Mouse (Mus musculus): ENCODE data around the gene Atrnl1. TPM values are rescaled to one million over a fixed set of nuclear protein-coding genes. Genes with fewer than 3 reads are reported as not detected.
A peak's percentile ranks its signal among the peaks of the same experiment; 100 is the strongest.

Gene Atrnl1
- polyA plus RNA-seq, 1 experiment from 2014 or later, result 6.9 TPM

DNA sequence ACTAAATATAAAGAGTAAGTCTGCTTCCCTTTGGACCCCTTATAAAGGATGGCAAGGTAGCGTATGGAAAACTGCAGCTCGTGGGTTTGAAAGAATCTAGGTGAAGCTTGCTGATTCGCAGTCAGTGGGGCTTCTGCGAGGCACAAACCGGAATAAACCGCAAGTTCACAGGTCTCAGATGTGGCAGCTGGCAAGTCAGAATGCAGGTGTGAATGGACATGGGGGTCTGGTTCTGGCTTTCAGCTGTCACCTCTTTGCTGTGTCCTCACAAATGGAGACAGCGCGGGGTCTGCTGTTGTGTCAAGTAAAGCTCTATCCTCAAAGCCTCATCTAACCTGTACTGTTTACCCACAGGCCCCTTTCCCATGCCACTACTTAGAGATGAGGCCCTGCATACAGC is 440.2 kb downstream of the Atrnl1 start:
- no peak overlapping the region for H3K4me2 ChIP-seq (ENCODE audit: low read length)
- no peaks in the 10 kb centered on the region for H3K27me3 ChIP-seq (replicated peaks; ENCODE audit: control insufficient read depth, insufficient read depth, low read length)
- H3K4me1 ChIP-seq (ENCODE audit: control insufficient read depth, insufficient read depth, low read length), result no peaks in the 10 kb centered on the region; the same call in 1 of the 2 replicates
- no peaks in the 10 kb centered on the region for H3K36me3 ChIP-seq (ENCODE audit: control insufficient read depth, insufficient read depth, low read length)
- no peak overlapping the region for H3K4me3 ChIP-seq (ENCODE audit: low read depth, low read length)
- no peaks in the 10 kb centered on the region for H3K9me3 ChIP-seq (replicated peaks; ENCODE audit: control insufficient read depth, low read length)
- H3K9ac ChIP-seq (ENCODE audit: low read length), result no peak overlapping the region
- DNase-seq (ENCODE audit: low spot score) (no peak), ATAC-seq (no peak)
- WGBS, result 88% methylated on average over 8 of the region's 8 CpGs
- H3K27ac ChIP-seq (ENCODE audit: low read depth, low read length), result no peak overlapping the region

DNA sequence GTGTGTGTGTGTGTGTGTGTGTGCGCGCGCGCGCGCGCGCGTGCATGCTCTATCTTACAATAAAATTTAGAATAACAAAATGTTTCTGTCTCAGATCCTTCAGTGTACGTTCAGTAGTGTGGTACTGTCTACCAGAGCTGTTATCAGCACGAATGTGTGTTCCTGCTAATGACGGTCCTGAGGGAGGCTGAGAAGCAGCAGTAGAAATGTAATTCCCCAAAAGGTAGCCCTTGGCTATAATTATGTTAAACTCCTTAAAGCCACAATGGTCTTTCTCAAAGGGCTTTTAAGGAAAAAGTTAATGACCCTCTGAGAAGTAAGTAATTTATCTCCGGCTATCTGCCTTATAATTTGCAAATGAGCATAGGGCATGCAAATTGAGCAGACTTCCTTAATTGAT is 441.1 kb downstream of the Atrnl1 start:
- no peak overlapping the region for H3K4me2 ChIP-seq (ENCODE audit: low read length)

DNA sequence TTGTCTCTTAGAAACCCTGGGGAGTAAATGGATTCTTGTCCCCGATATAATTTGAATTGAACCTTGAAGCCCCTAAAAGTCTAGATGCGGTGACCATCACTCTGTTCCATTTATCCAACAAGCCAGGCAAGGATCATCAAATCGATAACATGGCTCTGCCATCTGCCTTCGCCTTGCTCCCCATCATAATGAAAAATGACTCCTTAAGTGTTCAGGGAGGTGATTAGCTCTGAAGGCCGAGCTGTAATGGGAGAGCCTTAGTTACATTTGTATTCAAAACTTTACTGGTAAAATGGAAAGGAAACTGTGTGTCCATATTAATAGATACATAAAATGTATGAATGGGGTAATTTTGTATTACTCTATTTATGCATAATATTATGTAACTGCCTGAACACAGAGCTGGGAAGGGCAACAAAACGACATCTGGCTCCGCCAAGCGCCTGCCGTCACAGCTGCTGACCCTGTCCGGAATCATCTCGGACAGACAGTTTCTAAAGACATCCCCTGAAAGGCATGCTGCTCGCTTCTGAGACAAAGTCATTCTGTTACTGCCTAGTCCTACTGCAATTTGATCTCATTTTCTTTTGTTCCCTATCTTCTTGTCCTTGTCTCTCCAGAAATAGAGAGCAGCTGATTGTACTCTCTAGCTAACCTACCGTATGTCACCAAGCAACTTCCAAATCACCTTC is 441.8 kb downstream of the Atrnl1 start:
- H3K9ac ChIP-seq (ENCODE audit: low read length), result no peak overlapping the region
- H3K9me3 ChIP-seq (replicated peaks; ENCODE audit: control insufficient read depth, low read length), result no peaks in the 10 kb centered on the region
- 71% methylated on average over 13 of the region's 13 CpGs for WGBS
- H3K4me3 ChIP-seq (ENCODE audit: low read depth, low read length), result no peak overlapping the region
- no peak for DNase-seq (ENCODE audit: low spot score)
- ATAC-seq, result no peak
- H3K27ac ChIP-seq (ENCODE audit: low read depth, low read length), result no peak overlapping the region
- no peak overlapping the region for H3K4me2 ChIP-seq (ENCODE audit: low read length)
- no peaks in the 10 kb centered on the region; the same call in 1 of the 2 replicates for H3K4me1 ChIP-seq (ENCODE audit: control insufficient read depth, insufficient read depth, low read length)
- no peaks in the 10 kb centered on the region for H3K27me3 ChIP-seq (replicated peaks; ENCODE audit: control insufficient read depth, insufficient read depth, low read length)
- H3K36me3 ChIP-seq (ENCODE audit: control insufficient read depth, insufficient read depth, low read length), result no peaks in the 10 kb centered on the region

More for the DNA sequence above, 441.1 kb downstream of the Atrnl1 start:
- no peak overlapping the region for H3K4me3 ChIP-seq (ENCODE audit: low read depth, low read length)
- no peaks in the 10 kb centered on the region for H3K9me3 ChIP-seq (replicated peaks; ENCODE audit: control insufficient read depth, low read length)
- no peaks in the 10 kb centered on the region for H3K36me3 ChIP-seq (ENCODE audit: control insufficient read depth, insufficient read depth, low read length)
- DNase-seq (ENCODE audit: low spot score), result no peak
- no peak overlapping the region for H3K9ac ChIP-seq (ENCODE audit: low read length)
- WGBS, result 75% methylated on average over 13 of the region's 13 CpGs
- no peaks in the 10 kb centered on the region; the same call in 1 of the 2 replicates for H3K4me1 ChIP-seq (ENCODE audit: control insufficient read depth, insufficient read depth, low read length)
- H3K27me3 ChIP-seq (replicated peaks; ENCODE audit: control insufficient read depth, insufficient read depth, low read length), result no peaks in the 10 kb centered on the region
- ATAC-seq, result no peak
- no peak overlapping the region for H3K27ac ChIP-seq (ENCODE audit: low read depth, low read length)

DNA sequence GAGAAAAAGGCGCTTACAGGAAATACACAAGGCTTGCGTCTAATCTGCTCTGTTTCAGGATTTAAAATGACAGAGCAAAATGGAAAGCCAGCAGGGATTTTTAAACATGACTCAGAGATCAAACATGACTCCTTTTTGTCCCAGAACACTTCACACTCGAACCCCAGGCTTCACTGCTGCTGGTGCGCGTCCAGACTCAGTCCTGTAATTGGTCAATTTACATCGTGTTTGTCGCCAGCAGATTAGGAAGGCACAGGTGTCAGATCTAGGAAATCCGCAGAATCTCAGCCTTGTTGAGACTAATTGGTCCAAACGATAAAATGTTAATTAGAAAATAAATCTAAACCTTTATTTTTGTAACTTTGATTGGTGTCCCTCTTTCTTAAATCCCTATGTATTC is 448.9 kb downstream of the Atrnl1 start:
- Histone ChIP-seq H3K4me1 (ENCODE audit: control insufficient read depth, insufficient read depth, low read length) (peaks cover 32% of the 10 kb centered on the region), H3K9me3 (replicated peaks; ENCODE audit: control insufficient read depth, low read length) (no peaks in the 10 kb centered on the region), H3K27ac (ENCODE audit: low read depth, low read length) (no peak overlapping the region), H3K36me3 (ENCODE audit: control insufficient read depth, insufficient read depth, low read length) (no peaks in the 10 kb centered on the region), H3K9ac (ENCODE audit: low read length) (no peak overlapping the region), H3K27me3 (replicated peaks; ENCODE audit: control insufficient read depth, insufficient read depth, low read length) (no peaks in the 10 kb centered on the region), H3K4me2 (ENCODE audit: low read length) (no peak overlapping the region), H3K4me3 (ENCODE audit: low read depth, low read length) (no peak overlapping the region)
- ATAC-seq, result 0 out of 2 replicates have a peak, but pooled peaks have one; percentile 50
- DNase-seq (ENCODE audit: low spot score), result peak; percentile 75
- 10% methylated on average over 9 of the region's 9 CpGs for WGBS

DNA sequence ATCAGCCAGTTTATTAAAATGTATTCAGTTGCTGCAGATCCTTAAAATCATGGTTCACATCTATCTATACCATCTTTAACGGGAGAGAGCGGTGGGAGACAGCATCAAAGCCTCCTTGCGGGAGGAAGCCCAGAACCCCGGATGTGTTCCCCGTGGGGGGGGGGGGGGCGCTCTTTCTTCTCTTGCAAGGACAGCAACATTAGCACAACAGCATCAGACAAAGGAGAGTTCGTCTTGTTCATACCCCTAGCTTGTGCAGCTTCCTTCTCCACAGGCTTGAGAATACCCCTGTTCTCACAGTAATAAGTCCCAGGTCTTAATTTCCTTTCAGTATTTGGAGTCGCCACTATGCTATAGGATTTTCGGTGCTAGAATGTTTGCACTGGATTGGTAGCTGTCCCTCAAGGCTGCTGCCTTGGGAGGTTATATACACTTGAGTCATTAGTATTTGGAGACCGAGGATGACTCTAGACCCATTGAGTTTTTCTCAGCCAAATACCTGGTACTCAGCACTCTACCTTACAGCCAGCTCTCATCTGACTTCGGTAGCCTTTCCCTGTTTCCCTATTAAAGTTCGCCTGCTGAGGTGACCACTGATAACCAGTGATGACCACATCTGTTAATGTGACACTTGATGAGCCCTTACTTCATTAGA is 449.5 kb downstream of the Atrnl1 start:
- 19% methylated on average over 12 of the region's 12 CpGs for WGBS
- Histone ChIP-seq H3K27ac (ENCODE audit: low read depth, low read length) (peak overlapping the region; percentile 27; the same call in 1 of the 2 replicates), H3K4me3 (ENCODE audit: low read depth, low read length) (0 out of 2 replicates have a peak overlapping the region, but pooled peaks have one; percentile 1), H3K4me1 (ENCODE audit: control insufficient read depth, insufficient read depth, low read length) (peaks cover 32% of the 10 kb centered on the region), H3K36me3 (ENCODE audit: control insufficient read depth, insufficient read depth, low read length) (no peaks in the 10 kb centered on the region), H3K9me3 (replicated peaks; ENCODE audit: control insufficient read depth, low read length) (no peaks in the 10 kb centered on the region), H3K9ac (ENCODE audit: low read length) (no peak overlapping the region; the same call in 1 of the 2 replicates), H3K27me3 (replicated peaks; ENCODE audit: control insufficient read depth, insufficient read depth, low read length) (no peaks in the 10 kb centered on the region), H3K4me2 (ENCODE audit: low read length) (peak overlapping the region; percentile 42)
- DNase-seq (ENCODE audit: low spot score), result no peak
- ATAC-seq, result peak; percentile 18; the same call in 1 of the 2 replicates

DNA sequence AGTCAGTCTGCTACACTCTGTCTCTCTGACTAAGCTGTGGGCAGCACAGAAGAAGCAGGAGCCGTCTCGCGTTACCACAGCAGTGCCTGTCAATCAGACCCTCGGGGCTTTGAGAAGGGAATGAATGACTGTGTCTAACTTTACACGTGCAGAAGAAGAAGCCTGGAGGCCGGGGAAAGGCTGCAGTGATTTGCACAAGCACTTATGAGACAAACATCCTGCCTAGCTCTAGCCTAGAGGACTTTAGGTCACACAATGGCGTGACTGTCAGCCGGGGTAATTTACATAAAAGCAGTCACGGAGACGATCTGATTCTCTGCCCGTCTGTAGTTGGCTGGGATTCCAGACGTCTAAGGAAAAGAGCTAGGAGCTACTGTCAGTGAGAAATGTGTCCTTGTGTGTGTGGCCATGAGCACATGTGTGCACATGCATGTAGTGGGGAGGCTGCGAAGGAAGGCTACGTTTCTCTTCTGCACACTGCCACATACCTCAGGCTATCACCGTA is 450.1 kb downstream of the Atrnl1 start:
- no peaks in the 10 kb centered on the region for H3K36me3 ChIP-seq (ENCODE audit: control insufficient read depth, insufficient read depth, low read length)
- ATAC-seq (peak; percentile 66), DNase-seq (ENCODE audit: low spot score) (peak; percentile 70)
- H3K4me2 ChIP-seq (ENCODE audit: low read length), result peak overlapping the region; percentile 42
- H3K27me3 ChIP-seq (replicated peaks; ENCODE audit: control insufficient read depth, insufficient read depth, low read length), result no peaks in the 10 kb centered on the region
- peak overlapping the region; percentile 27; the same call in 1 of the 2 replicates for H3K27ac ChIP-seq (ENCODE audit: low read depth, low read length)
- H3K4me3 ChIP-seq (ENCODE audit: low read depth, low read length), result 0 out of 2 replicates have a peak overlapping the region, but pooled peaks have one; percentile 1
- 7% methylated on average over 15 of the region's 15 CpGs for WGBS
- peak overlapping the region; percentile 25; the same call in 1 of the 2 replicates for H3K9ac ChIP-seq (ENCODE audit: low read length)
- H3K4me1 ChIP-seq (ENCODE audit: control insufficient read depth, insufficient read depth, low read length), result peaks cover 32% of the 10 kb centered on the region
- no peaks in the 10 kb centered on the region for H3K9me3 ChIP-seq (replicated peaks; ENCODE audit: control insufficient read depth, low read length)

DNA sequence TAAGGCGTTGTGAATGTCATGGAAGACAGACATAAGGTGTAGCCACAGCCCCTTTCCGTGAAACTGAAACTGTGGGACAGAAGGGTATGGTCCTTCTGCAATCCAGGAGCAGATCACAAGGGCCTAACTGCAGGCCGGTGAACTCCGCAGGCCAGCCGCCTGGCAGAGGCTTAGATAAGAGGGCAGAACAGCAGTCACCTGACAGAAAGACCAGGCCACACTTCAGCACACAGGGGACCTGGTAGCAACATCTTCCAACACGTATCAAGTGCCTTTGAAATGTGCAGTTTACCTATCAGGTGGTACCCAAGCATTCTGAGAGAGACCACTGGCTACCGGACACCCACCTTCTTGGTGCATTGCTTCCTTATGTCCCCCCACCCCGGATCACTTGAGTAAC is 451.1 kb downstream of the Atrnl1 start:
- Histone ChIP-seq H3K4me2 (ENCODE audit: low read length) (no peak overlapping the region), H3K9ac (ENCODE audit: low read length) (no peak overlapping the region), H3K27ac (ENCODE audit: low read depth, low read length) (no peak overlapping the region), H3K27me3 (replicated peaks; ENCODE audit: control insufficient read depth, insufficient read depth, low read length) (no peaks in the 10 kb centered on the region), H3K4me1 (ENCODE audit: control insufficient read depth, insufficient read depth, low read length) (peaks cover 32% of the 10 kb centered on the region), H3K9me3 (replicated peaks; ENCODE audit: control insufficient read depth, low read length) (no peaks in the 10 kb centered on the region), H3K36me3 (ENCODE audit: control insufficient read depth, insufficient read depth, low read length) (no peaks in the 10 kb centered on the region), H3K4me3 (ENCODE audit: low read depth, low read length) (no peak overlapping the region)
- DNase-seq (ENCODE audit: low spot score) (no peak), ATAC-seq (no peak)
- 87% methylated on average over 8 of the region's 8 CpGs for WGBS

DNA sequence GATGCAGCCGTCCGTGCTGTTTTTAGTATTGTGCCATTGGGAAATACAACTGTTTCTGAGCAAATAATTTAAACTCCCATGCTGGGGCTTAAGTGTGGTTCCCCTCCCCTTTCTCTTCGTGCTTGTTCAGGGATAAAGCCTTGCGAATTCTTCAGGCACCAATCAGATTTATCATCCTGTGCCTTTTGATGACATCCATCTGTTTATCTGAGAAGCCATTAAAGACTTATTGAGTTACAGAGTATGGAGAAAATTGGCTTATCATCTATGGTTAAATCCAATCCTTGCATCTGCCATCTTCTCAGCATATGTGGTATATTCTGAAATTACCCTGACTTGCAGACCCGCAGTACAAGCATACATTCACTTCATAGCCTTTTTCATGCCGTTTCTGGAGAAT is 452.7 kb downstream of the Atrnl1 start:
- H3K4me2 ChIP-seq (ENCODE audit: low read length), result no peak overlapping the region
- ATAC-seq (peak; percentile 21; the same call in 1 of the 2 replicates), DNase-seq (ENCODE audit: low spot score) (peak; percentile 66)
- H3K9me3 ChIP-seq (replicated peaks; ENCODE audit: control insufficient read depth, low read length), result no peaks in the 10 kb centered on the region
- no peaks in the 10 kb centered on the region for H3K36me3 ChIP-seq (ENCODE audit: control insufficient read depth, insufficient read depth, low read length)
- H3K9ac ChIP-seq (ENCODE audit: low read length), result no peak overlapping the region
- no peak overlapping the region for H3K27ac ChIP-seq (ENCODE audit: low read depth, low read length)
- no peaks in the 10 kb centered on the region for H3K27me3 ChIP-seq (replicated peaks; ENCODE audit: control insufficient read depth, insufficient read depth, low read length)
- H3K4me3 ChIP-seq (ENCODE audit: low read depth, low read length), result no peak overlapping the region
- WGBS, result 17% methylated on average over 6 of the region's 6 CpGs
- H3K4me1 ChIP-seq (ENCODE audit: control insufficient read depth, insufficient read depth, low read length), result peaks cover 32% of the 10 kb centered on the region

All from forebrain, embryonic 14.5 days (tissue).